Mouse (Mus musculus) liver, embryonic 14.5 days (tissue): ENCODE measurements at regions not wholly inside any gene's neighbourhood (a gene's known extent, or its start where the extent isn't known, plus 50 kb on each side); places are given as distances from the start of the nearest gene placed in this dataset.

ENCODE experiments used
- CTCF ChIP-seq: IDR thresholded peaks from 2 replicates; pipeline ENCODE4 v1.5.1; 2016; ENCODE audit warnings: antibody characterized with exemption, low read depth, control low read depth
- EP300 ChIP-seq: IDR thresholded peaks from 2 replicates; pipeline ENCODE4 v1.6.1; 2016; ENCODE audit warnings: antibody characterized with exemption, low read depth

DNA sequence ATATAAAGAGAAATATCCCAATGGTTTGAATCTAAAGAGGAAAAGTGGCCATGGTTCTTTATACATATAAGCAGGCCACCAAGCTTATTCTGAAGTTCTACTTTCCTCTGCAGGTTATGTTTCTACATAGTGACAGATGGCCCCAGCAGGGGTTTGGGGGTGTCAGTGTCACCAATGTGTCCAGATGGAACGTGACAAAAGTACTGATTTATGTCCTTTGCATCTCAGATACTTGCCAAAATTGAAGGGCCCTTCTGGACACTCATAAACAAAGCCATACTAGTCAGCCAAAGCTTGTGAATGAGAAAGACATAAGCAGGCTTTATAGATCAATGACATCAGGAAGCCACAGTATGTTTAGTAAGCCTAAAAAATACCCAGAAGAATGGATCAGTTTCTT lies 190.3 kb downstream of the Etaa1 start:
- TF ChIP-seq CTCF (no peak), EP300 (no peak)
